Mouse (Mus musculus): ENCODE measurements at regions not wholly inside any gene's neighbourhood (a gene's known extent, or its start where the extent isn't known, plus 50 kb on each side); places are given as distances from the start of the nearest gene placed in this dataset.

DNA sequence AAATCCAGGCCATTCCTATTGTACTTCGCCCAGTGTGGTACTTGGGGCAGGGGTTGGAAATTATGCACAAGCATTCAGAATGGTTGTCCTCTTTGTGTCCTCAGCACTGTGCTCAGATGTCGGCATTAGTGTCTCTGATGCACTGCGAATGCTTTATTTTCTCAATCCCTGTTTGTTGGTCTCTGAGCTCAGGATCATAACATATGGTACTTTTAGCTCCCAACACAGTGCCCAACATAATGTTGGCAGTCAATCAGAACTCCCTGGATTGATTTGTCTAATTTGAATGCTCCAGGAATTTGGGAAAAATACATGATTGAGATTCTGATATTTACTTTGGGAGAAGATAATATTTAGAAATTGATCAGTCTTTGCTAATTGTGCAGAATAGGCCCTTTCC lies 434.7 kb downstream of the Nbas start:
- ChIA-PET POLR2A (no interaction called here), CTCF (no interaction called here)

DNA sequence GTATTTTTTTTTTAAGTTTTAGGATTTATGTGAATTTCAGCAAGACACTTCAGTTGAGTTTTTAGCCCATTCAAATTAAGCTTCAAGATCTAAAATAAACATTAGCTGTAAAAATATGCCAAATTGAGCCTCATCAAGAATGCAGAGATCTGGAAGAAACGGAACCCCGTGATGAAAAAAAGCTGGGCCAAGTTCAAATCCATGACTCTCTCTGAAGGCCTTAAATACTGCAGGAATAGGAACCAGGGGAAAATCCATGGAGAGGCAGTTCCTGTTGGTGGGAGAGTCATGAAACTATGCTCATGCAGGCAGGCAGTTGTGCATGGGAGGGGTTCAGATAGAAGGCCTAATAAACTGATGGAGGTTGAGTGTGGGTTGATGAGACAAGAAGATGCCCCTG lies 430.9 kb downstream of the Nbas start:
- CTCF ChIA-PET, result no interaction called here
- POLR2A ChIA-PET, result no interaction called here

DNA sequence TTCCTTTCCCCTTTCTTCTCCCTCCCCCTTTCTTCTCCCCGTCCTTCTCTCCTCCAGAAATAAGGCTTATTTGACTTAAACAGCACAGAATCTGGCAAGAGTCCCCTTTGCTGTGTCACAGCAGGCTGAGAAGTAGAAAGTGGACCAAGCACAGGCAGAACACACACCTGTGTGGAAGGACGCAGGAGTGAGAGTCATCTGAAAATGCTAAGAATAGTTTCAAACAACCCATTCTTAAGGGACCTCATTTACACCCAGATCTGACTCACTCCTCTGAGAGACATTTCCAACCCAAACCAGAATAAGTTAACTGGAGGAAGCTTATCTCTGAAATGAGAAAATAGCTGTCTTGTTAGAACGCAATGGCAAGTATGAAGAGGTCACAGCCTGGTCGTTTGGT lies 429.9 kb downstream of the Nbas start:
- ChIA-PET CTCF (no interaction called here), POLR2A (no interaction called here)

DNA sequence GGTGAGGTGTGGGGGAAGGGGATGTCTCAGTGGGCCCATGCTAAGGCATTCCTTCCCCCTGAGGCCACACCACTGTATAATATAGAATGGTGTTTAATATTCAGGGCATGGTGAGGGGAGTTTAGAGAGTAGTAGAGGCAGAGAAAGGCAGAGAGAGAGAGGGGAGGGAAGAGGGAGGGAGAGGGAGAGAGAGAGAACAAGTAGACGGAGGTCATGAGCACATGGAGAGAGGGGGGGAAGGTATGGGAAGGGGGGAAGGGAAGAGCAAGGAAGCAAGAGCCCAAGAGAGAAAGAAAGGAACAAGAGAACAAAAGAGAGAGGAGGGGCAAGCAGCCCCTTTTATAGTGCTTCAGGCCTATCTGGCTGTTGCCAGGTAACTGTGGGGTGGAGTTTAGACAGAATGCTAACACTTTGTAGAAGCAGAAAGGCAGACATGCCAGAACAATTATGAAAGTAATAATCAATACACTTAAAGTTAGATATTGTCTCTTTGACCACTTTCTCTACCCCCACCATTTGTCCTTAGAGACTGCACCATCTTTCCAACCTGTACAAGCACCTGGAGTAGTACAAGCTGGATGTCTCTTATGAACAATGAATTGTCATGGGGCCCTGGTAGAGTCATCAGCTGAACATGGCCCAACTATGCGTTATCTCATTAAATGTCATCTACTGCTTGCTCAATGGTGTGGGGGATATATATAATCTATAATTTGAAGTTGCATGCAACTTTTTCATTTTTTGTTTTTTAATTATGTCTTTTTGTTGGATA lies 422.6 kb downstream of the Nbas start:
- POLR2A ChIA-PET, result no interaction called here
- CTCF ChIA-PET, result no interaction called here

DNA sequence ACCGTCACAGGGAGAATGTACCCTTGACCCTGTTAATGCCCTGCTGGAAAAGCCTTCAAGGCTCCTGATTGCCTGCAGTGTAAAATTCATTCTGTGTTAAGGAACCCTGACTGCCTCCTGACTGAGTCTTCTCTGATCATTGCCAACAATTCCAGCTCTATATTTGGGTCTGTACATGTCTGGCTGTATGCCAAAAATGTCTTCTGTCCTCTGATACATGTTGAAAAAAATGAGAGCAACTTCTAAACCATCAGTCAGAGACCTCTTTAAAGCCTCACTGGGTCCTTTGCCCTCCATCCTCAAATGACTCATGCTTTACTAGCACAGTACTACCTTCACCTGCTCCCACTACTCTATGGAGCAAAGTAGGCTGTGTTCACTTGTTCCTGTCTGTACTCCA lies 408.3 kb downstream of the Nbas start:
- POLR2A ChIA-PET, result no interaction called here
- CTCF ChIA-PET, result no interaction called here

DNA sequence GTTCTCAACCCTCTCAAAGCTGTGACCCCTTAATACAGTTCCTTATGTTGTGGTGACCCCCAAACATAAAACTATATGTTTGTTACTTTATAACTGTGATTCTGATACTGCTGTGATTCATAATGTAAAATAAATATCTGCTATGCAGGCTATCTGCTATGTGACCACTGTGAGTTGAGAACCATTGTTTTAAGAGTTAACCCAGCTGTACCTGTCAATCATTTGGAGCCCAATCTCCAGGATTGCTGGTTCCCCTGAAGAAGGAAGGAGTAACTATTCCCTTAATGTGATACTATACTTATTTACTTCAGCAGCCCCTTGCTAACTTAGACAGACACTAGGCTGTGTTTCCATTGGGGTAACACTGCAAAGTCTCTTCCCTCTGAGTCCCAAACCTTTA lies 400.5 kb downstream of the Nbas start:
- ChIA-PET POLR2A (no interaction called here), CTCF (no interaction called here)

DNA sequence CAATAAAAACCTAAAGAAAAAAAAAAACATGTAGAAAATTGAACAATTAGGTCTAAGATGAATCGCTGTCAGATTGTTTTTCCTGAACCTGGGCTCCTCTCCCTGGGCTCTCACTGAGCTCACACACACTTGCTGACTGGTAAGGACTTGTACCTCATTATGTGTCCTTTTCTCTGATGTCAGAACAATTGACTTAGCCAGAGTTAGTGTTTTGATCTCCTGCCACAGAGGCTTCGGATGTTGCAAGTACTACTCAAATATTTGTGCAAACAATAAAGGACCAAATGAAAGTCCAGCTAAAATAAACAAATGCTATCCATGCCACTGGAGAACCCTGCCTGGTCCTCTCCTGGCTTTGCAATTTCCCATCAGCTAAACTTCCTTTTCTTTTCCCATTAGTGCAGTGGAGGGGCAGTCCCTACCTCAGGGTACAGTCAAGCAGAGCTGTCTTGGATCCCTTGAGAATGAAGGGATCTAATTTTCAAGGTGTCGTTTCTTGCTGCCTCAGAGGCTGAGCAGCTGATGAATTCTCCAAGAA lies 399.6 kb downstream of the Nbas start:
- POLR2A ChIA-PET, result no interaction called here
- CTCF ChIA-PET, result no interaction called here

DNA sequence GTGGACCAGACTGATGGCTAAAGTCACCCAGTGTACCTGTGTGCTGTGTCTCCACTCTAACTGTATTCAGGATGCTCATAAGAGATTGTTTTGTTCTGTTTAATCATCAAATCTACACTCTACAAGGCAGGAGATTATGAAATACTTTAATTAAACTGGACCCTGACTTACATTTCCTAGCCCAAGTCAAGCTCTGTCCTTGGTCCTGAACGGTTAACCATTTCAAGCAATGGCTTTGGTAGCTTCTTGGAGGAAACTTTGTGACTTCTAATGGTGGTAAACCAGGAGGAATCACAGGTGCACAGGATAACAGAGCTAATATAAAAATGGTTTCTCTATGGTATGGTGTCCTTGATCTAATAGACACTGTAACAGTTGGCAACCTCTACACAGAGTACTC lies 370.4 kb downstream of the Nbas start:
- CTCF ChIA-PET, result interaction anchor here in 1 of 4 experiments (0.9 kb wide), 1 partner anchor 12 kb away, joined by 4 read pairs; no protein-coding TSS in a partner anchor
- POLR2A ChIA-PET, result no interaction called here
